Mouse (Mus musculus) retina, postnatal 7 days (tissue): ENCODE measurements around the gene Atp2b1.

Experiments
- DNase-seq: peaks from one replicate; pipeline ENCODE4 v3.0.0-alpha.2; 2012; ENCODE audit warnings: low read depth, low spot score

Gene Atp2b1

DNA sequence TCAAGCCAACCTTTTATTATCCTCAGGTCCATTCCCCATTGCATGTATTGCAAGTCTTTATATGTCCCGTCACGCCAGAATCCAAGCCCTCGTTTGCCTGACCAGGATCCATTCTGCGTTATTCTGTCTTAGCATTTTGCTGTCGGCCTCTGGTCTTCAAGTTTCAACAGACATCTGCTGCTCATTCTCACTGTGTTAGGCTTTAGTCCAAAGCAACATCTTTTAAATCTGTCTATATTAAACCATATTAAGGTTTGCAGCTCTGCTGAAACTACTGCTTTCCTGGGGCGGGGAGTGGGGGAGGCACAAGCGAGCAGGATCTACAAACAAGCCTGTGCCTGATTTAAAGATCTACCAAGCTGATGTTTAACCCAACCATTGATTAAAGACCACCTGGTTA lies 115.6 kb downstream of the Atp2b1 start:
- no peak for DNase-seq

DNA sequence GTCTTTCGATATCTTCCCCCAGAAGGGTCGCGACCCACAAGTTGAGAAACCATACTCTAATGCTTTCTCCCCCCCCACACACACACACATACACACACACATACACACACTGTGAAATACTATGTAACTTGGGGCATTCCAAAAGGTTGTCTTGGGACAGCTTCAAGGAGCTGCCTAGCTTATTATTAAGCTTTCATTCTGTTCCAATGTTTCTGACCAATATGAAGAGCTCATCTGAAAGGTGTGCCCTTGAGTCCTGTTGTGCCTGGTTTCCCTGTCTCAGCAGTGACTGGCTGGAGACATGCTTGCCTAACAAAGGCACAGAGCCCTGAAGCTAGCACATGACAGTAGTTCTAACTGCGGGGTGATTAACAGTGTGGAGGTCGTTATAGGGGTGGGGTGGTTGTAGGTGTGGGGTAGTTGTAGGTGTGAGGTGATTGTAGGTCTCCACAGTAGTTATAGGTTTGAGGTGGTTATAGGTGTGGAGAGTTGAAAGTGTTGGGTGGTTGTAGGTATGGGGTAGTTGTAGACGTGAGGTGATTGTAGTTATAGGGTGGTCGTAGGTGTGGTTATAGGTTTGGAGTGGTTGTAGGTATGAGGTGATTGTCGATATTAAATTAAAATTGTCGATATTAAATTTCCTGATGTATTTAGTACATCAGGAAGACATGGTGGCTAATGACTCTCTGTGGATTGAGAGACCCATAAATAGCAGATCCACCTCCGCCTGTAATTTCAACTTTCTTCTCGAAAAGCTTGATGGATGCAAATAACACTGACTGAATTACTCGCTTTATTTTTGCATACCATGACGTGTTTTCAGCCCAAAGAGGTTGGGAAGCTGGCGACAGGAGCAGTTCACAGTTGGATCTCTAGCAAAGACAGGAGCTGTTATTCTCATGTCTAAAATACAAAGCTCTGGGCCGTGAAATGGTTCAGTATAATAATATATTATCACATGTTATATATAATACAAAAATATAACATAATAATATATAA lies 119.9 kb downstream of the Atp2b1 start:
- no peak for DNase-seq

DNA sequence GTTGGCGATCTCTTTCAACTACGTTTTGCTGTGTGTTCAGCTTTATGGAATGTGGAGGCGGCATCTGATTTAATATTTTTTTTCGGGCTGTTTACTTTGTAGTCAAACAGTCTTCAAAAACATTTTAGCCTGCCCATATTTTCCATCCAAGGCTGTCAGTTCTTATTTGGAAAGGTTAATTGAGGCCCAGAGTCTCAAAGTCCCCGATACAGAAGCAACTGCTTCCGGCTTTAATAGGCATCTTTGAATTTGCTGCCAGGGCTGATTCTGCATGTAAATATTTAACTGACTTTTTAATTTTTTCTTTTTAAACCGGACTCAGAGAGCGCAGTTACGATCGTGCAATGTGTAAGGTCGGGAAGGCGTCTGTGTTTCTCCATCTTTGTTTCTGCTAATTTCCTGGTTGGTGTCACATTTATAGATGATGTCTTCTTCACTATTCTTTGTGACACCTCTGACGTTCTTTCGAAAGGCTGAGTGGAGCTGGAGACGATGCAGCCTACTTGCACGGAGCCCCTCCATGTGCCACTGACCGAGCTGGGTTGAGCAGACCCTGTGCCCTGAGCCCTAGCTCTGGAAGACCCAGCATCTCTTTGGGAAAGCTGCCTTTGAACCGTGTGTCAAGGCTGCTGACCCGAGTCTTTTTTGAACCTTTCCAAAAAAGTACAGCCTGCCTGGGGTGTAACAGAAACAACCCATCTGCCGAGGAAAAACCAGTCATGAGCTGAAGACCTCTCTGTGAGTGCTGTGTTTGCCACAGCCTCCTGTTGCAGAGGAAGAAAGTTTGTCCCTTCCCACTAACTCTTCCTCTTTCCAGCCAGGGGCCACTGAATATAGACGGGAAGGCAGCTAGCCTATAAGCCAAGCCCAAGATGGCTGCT lies 123.2 kb downstream of the Atp2b1 start:
- DNase-seq = no peak

DNA sequence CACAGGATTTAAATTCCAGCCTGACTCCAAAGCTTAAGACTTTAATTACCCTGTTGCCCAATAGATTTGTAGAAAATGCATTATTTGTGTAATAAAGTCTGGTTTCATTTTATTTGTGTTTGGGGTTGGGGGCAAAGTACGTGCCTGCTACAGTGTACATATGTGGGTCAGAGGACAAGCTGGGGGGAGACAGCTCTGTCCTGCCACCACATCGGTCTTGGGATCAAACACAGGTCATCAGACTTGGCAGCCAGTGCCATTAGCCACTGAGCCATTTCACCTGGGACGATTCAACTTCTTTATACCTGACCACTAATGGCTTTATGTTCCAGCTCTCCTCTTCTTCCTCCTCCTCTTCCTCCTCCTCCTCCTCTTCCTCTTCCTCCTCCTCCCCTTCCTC lies 124.7 kb downstream of the Atp2b1 start:
- DNase-seq = no peak

DNA sequence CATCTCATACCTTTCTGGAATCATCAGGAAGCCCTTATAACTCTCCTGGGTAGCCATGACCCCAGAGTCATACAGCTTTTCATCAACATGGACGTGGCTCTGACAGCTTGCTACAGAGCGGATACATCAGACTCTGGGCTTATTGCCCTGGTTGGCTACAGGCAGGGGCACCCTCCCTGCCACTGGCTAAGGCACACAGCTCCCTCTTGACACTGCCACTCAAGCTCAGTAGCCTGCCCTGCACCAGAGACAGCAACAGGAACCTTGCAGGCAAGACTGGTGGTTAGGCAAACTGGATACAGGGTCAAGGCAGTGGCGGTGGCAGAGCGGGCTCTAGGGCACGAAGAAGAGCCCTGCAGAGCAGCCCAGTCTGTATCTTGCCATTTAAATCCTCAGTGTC lies 126.0 kb downstream of the Atp2b1 start:
- no peak for DNase-seq

DNA sequence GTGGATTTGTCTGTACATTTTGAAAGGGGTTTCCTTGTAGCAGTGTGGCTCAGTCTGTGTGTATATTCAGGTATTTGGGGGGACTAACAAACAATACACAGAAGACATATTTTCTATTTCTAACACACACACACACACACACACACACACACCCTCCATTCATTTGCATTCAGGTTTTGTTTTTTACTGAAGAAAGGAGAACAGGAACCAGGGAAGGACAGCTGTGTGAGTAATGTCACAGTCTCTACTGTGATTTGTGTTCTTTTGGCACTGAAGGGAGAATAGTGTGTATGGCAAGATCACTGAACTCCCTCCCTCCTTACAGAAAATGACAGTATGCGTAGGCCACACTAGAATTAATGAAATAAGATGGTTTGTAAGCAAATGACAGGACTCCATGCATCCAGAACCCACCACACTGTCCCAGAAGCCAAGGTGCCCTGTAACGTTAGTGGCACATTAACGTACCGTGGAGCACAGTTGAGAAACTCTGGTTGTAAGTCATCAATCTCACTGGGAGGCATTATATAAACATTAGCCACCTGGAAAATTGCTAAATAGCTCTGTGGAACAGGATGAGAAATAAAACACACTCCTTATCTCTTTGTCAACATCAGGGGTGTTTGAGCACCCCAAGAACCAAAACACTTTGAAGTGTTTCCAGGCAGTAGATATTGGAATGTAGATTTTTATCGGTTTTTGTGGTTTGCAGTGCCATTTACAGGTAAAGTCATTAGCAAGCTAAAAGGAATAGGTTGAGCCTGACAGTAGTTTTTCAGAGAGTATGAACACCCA lies 132.7 kb downstream of the Atp2b1 start:
- no peak for DNase-seq

DNA sequence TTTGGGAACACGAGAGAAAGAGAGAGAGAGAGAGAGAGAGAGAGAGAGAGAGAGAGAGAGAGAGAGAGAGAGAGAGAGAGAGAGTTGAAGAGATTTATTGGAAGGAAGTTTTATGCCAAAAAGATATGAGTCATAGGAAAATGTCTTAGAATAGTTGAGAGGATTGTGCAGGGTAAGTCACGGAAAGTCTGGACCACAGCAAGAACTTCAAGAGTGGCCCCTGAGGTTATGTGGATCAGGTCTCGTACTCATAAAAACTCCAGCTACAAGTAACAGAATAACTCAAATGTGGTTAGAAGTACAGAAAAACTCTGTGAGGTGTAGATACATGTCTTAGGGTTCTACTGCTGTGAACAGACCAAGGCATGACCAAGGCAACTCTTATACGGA lies 133.3 kb downstream of the Atp2b1 start:
- no peak for DNase-seq

DNA sequence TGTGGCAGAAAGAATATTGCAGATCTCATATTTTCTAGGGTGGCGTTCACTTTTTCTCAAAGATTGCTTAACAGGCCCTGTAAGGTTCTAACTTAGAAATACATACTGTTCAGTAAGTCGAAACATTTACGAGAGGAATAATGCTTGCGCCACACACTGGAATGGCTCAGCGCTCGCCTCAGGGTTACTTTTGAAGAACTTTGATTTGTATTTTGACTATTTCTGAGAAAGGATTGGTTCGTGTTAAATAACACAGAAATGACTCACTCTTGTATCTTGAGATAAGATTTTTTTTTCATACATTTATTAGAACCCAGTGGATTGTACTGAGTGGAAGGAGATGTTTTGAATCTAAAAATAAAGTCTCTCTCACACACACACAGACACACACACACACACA lies 135.9 kb downstream of the Atp2b1 start:
- no peak for DNase-seq

DNA sequence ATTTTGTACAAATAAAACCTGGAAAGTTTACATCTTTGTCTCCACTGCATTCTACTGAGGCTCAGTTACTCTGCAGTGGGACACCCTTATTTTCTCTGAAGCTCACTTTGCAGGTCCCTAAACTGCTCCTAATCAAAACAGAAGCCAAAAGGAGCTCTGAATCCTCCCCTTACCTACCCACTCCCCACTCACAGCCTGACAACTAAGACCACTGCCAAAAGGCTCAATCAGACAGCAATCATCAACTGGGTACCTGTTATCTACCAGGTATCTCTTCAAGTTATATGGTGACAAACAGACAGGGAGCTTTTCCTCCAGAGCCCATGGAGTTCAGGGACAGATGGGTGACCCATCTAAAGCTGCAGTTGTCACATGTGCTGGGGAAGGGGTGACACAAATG lies 138.9 kb downstream of the Atp2b1 start:
- no peak for DNase-seq

DNA sequence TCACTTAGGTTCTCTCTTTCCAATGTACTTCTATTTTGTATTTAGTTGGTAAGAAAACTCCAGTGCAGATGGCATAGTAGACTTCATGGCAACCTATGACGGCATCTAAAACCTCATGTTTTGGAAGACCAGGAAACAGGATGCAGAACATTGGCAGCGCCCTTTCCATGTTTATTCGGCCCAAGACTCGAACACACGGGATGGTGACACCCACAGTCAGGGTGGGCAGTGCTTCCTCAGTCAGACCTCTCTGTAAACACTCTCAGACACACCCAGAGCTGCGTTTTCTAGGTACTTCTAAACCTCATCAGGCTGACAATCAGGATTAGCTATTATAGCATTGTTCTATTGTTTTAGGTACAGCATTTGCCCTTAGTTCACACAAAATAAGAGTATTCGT lies 146.4 kb downstream of the Atp2b1 start:
- DNase-seq = no peak

DNA sequence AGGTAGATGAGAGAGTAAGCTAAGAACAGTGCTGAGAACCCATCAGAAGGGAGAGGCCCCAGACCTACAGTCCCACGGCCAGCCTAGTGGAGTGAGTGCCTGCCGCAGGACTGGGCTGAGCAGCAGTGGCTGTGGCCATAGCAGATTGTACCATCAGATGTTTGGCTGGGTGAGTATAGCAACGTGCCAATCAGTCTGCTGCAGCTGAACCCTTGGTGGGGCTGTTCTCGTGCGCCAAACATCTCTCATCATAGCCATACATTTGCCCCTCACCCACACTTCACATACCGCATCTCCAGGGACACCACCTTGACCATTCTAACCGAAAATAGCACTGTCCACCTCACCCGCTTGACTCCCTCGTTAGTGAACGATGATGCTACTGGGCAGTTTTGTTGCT lies 147.2 kb downstream of the Atp2b1 start:
- DNase-seq = no peak

DNA sequence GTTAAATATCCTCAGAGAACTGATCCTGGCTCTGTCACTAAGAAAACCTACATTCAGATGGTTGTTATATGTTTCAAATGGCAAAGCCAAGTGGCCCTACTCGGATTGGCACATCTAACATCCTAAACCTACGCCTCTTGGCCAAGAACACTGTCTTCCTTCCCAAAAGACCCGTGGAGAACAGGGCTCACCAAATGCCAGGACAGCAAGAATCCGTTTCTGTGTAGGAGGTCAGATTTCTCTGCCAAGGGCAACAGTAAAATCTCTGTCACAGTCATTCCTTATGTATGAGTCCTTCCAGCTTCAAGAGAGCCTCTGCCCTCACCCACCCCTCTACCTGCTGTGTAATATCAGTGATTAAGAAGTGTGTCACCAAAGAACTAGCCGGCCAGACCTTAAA lies 148.3 kb downstream of the Atp2b1 start:
- no peak for DNase-seq
